23 mouse cellular contexts compared by ENCODE assay signal in the genomic region with DNA sequence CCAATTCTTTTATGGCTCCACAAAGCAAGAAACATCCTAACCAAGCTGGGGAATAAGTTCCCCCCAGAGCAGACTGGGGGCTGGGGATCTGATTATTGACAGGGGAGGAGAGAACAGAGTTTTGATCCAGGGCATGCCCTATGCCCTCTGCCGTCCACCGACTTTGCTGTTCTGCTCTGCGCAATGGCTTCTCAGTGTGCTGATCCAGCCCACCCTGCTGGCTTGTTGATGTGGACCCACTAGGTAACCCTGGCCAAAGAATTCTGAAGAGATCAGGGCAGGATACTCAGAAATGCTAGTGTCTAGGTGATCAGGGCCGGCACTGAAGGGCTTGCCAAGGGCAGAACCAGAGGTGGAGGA.
DNase-seq lines count a peak whose midpoint lies in the region; ATAC-seq and TF ChIP-seq lines count a peak whose summit lies in the region.
"Had no signal": no experiment of that assay in that cellular context is flagged by ENCODE, and none has a peak within 500 bp of the region (broad histone marks: within the 10 kb centered on the region; RNA-seq: fewer than 3 reads in every experiment).

No protein-coding gene starts in this region.

- H3K9ac ChIP-seq in forebrain, embryonic 15.5 days (replicated peaks), result no peak overlapping the region
- no peak overlapping the region for H3K9ac ChIP-seq in hindbrain, postnatal 0 days (replicated peaks; ENCODE audit: low read length)
- H3K9ac ChIP-seq in midbrain, embryonic 11.5 days (ENCODE audit: low read length), result no peak overlapping the region
- no peak overlapping the region for H3K9ac ChIP-seq in midbrain, embryonic 14.5 days (replicated peaks; ENCODE audit: low read length)
- H3K9ac ChIP-seq: heart, embryonic 13.5 days; hindbrain, embryonic 13.5 days had no signal

- no peak for TF ChIP-seq CTCF in hindbrain, postnatal 0 days (IDR thresholded peaks at IDR 0.05; ENCODE audit: low read depth)

- H3K4me3 ChIP-seq in forebrain, embryonic 10.5 days, result no peak overlapping the region
- no peak overlapping the region for H3K4me3 ChIP-seq in forebrain, embryonic 15.5 days
- H3K4me3 ChIP-seq in hindbrain, embryonic 10.5 days, result no peak overlapping the region
- H3K4me3 ChIP-seq in hindbrain, postnatal 0 days (ENCODE audit: low read length), result no peak overlapping the region
- no peak overlapping the region for H3K4me3 ChIP-seq in midbrain, embryonic 11.5 days (ENCODE audit: low read depth, low read length)
- no peak overlapping the region for H3K4me3 ChIP-seq in midbrain, embryonic 14.5 days (replicated peaks; ENCODE audit: low read depth, low read length)
- H3K4me3 ChIP-seq: heart, embryonic 13.5 days; hindbrain, embryonic 13.5 days had no signal

- H3K36me3 ChIP-seq in forebrain, embryonic 10.5 days (replicated peaks), result no peaks in the 10 kb centered on the region
- no peaks in the 10 kb centered on the region for H3K36me3 ChIP-seq in forebrain, embryonic 15.5 days
- H3K36me3 ChIP-seq in hindbrain, embryonic 10.5 days, result no peaks in the 10 kb centered on the region
- H3K36me3 ChIP-seq in hindbrain, postnatal 0 days (ENCODE audit: insufficient read depth, low read length), result no peaks in the 10 kb centered on the region
- H3K36me3 ChIP-seq in midbrain, embryonic 11.5 days (ENCODE audit: control insufficient read depth, insufficient read depth, low read length), result no peaks in the 10 kb centered on the region
- H3K36me3 ChIP-seq in midbrain, embryonic 14.5 days (ENCODE audit: control insufficient read depth, insufficient read depth, low read length), result no peaks in the 10 kb centered on the region
- H3K36me3 ChIP-seq: G1E; heart, embryonic 13.5 days; hindbrain, embryonic 13.5 days had no signal

- no peaks in the 10 kb centered on the region for H3K9me3 ChIP-seq in forebrain, embryonic 10.5 days
- no peaks in the 10 kb centered on the region for H3K9me3 ChIP-seq in forebrain, embryonic 15.5 days
- H3K9me3 ChIP-seq in hindbrain, embryonic 10.5 days, result no peaks in the 10 kb centered on the region
- no peaks in the 10 kb centered on the region for H3K9me3 ChIP-seq in hindbrain, postnatal 0 days (ENCODE audit: low read length)
- no peaks in the 10 kb centered on the region for H3K9me3 ChIP-seq in midbrain, embryonic 11.5 days (ENCODE audit: control insufficient read depth, low read length)
- H3K9me3 ChIP-seq in midbrain, embryonic 14.5 days (ENCODE audit: control insufficient read depth, low read length), result no peaks in the 10 kb centered on the region
- H3K9me3 ChIP-seq: heart, embryonic 13.5 days; hindbrain, embryonic 13.5 days had no signal

- DNase-seq in forebrain, embryonic 10.5 days (ENCODE audit: extremely low spot score, low spot score), result no peak
- no peak for DNase-seq in hindbrain, embryonic 10.5 days (ENCODE audit: low spot score)
- DNase-seq in hindbrain, postnatal 0 days (ENCODE audit: low spot score), result no peak
- peak; percentile 56 for DNase-seq in midbrain, embryonic 11.5 days (ENCODE audit: low spot score, missing footprints)
- DNase-seq in midbrain, embryonic 14.5 days, result no peak
- DNase-seq: adrenal gland, postnatal 10 days; adrenal gland, postnatal 36 days; B cell, adult 2 months; cerebellum, adult 18-20 months; cerebellum, adult 9-10 months; cerebellum, postnatal 14 days; gastrocnemius, postnatal 25 days had no signal

- no peak overlapping the region for H3K4me2 ChIP-seq in forebrain, embryonic 15.5 days (replicated peaks)
- no peak overlapping the region for H3K4me2 ChIP-seq in hindbrain, postnatal 0 days (ENCODE audit: low read depth, low read length)
- H3K4me2 ChIP-seq in midbrain, embryonic 11.5 days, result no peak overlapping the region
- H3K4me2 ChIP-seq in midbrain, embryonic 14.5 days (ENCODE audit: low read length), result no peak overlapping the region
- H3K4me2 ChIP-seq: heart, embryonic 13.5 days; hindbrain, embryonic 13.5 days had no signal

- H3K4me1 ChIP-seq in forebrain, embryonic 10.5 days, result peaks cover 14% of the 10 kb centered on the region
- no peaks in the 10 kb centered on the region for H3K4me1 ChIP-seq in forebrain, embryonic 15.5 days
- H3K4me1 ChIP-seq in hindbrain, embryonic 10.5 days (replicated peaks), result peaks cover 17% of the 10 kb centered on the region
- H3K4me1 ChIP-seq in hindbrain, postnatal 0 days (ENCODE audit: insufficient read depth, low read length), result no peaks in the 10 kb centered on the region
- H3K4me1 ChIP-seq in midbrain, embryonic 11.5 days (ENCODE audit: control insufficient read depth, insufficient read depth, low read length), result peaks cover 3% of the 10 kb centered on the region; the same call in 1 of the 2 replicates
- H3K4me1 ChIP-seq in midbrain, embryonic 14.5 days (ENCODE audit: control insufficient read depth, insufficient read depth, low read length), result no peaks in the 10 kb centered on the region
- H3K4me1 ChIP-seq: heart, embryonic 13.5 days; hindbrain, embryonic 13.5 days had no signal

- H3K27me3 ChIP-seq in forebrain, embryonic 10.5 days (ENCODE audit: poor library complexity, severe bottlenecking), result no peaks in the 10 kb centered on the region
- no peaks in the 10 kb centered on the region; the same call in 1 of the 2 replicates for H3K27me3 ChIP-seq in forebrain, embryonic 15.5 days
- no peaks in the 10 kb centered on the region for H3K27me3 ChIP-seq in hindbrain, embryonic 10.5 days (ENCODE audit: insufficient read depth, poor library complexity, severe bottlenecking)
- H3K27me3 ChIP-seq in hindbrain, postnatal 0 days (ENCODE audit: insufficient read depth, low read length), result no peaks in the 10 kb centered on the region
- no peaks in the 10 kb centered on the region for H3K27me3 ChIP-seq in midbrain, embryonic 11.5 days (ENCODE audit: control insufficient read depth, insufficient read depth, low read length)
- no peaks in the 10 kb centered on the region for H3K27me3 ChIP-seq in midbrain, embryonic 14.5 days (ENCODE audit: control insufficient read depth, insufficient read depth, low read length)
- H3K27me3 ChIP-seq: CH12.LX; heart, embryonic 13.5 days; hindbrain, embryonic 13.5 days had no signal

- no peak for ATAC-seq in forebrain, embryonic 15.5 days (replicated peaks)
- no peak for ATAC-seq in hindbrain, postnatal 0 days
- ATAC-seq in midbrain, embryonic 11.5 days (ENCODE audit: low FRiP score), result no peak
- no peak for ATAC-seq in midbrain, embryonic 14.5 days (ENCODE audit: low FRiP score, low TSS enrichment)
- ATAC-seq in granulocyte monocyte progenitor cell, adult 5-6 weeks (replicated peaks; ENCODE audit: poor library complexity, severe bottlenecking), result no peak
- ATAC-seq: forebrain, embryonic 14.5 days; hindbrain, embryonic 16.5 days; inflammation-experienced regulatory T-cells, adult 6 months; intestine, embryonic 16.5 days; Patski had no signal

- 0 out of 2 replicates have a peak overlapping the region, but pooled peaks have one; percentile 30 for H3K27ac ChIP-seq in forebrain, embryonic 10.5 days
- no peak overlapping the region for H3K27ac ChIP-seq in forebrain, embryonic 15.5 days (replicated peaks)
- peak overlapping the region; percentile 12; the same call in 1 of the 2 replicates for H3K27ac ChIP-seq in hindbrain, embryonic 10.5 days
- no peak overlapping the region for H3K27ac ChIP-seq in hindbrain, postnatal 0 days
- H3K27ac ChIP-seq in midbrain, embryonic 11.5 days (ENCODE audit: low read depth, low read length), result no peak overlapping the region
- H3K27ac ChIP-seq in midbrain, embryonic 14.5 days (replicated peaks; ENCODE audit: low read depth, low read length), result no peak overlapping the region
- H3K27ac ChIP-seq: heart, embryonic 13.5 days; hindbrain, embryonic 13.5 days had no signal

- WGBS in forebrain, embryonic 10.5 days, result 51% methylated on average over 4 of the region's 4 CpGs
- 71% methylated on average over 4 of the region's 4 CpGs for WGBS in forebrain, embryonic 15.5 days
- WGBS in hindbrain, embryonic 10.5 days, result 26% methylated on average over 4 of the region's 4 CpGs
- WGBS in hindbrain, postnatal 0 days, result 50% methylated on average over 4 of the region's 4 CpGs
- WGBS in midbrain, embryonic 11.5 days, result 47% methylated on average over 4 of the region's 4 CpGs
- WGBS in midbrain, embryonic 14.5 days, result 44% methylated on average over 4 of the region's 4 CpGs

Comparison
In these comparisons a context has a peak if more than half of its experiments do, and no peak if none do; other contexts are left out.
1. H3K27ac ChIP-seq: peak in forebrain, embryonic 10.5 days (single experiment) and hindbrain, embryonic 10.5 days (single experiment); none in forebrain, embryonic 15.5 days (single experiment), hindbrain, postnatal 0 days (single experiment), midbrain, embryonic 11.5 days (single experiment) and midbrain, embryonic 14.5 days (single experiment).